Mouse (Mus musculus): ENCODE results near the gene Csmd2. TPM values are rescaled to one million over a fixed set of nuclear protein-coding genes. Genes with fewer than 3 reads are reported as not detected.
"Not testable (repeated sequence)": the region's sequence is repeated elsewhere in the genome, so short reads cannot be mapped to it uniquely, and the experiment has no call there.

The Csmd2 gene
- polyA plus RNA-seq, 1 experiment = not detected

GRCm38 (mm10) chr4:127999281-127999680, 11.6 kb downstream of the Csmd2 start:
- H3K4me3 ChIP-seq (ENCODE audit: insufficient read depth, low read depth, low read length) = no peak overlapping the region
- no peaks in the 10 kb centered on the region for H3K4me1 ChIP-seq (ENCODE audit: control insufficient read depth, insufficient read depth, insufficient read length, low read length)
- no peak overlapping the region for H3K27ac ChIP-seq (replicated peaks; ENCODE audit: low read depth, low read length)

- H3K27ac ChIP-seq (replicated peaks; ENCODE audit: low read depth, low read length) = no peak overlapping the region
- no peak overlapping the region for H3K4me3 ChIP-seq (ENCODE audit: insufficient read depth, low read depth, low read length)
- no peaks in the 10 kb centered on the region for H3K4me1 ChIP-seq (ENCODE audit: control insufficient read depth, insufficient read depth, insufficient read length, low read length)
Observed at GRCm38 (mm10) chr4:128002638-128003101, 15.0 kb downstream of the Csmd2 start.

- H3K27ac ChIP-seq (replicated peaks; ENCODE audit: low read depth, low read length) = no peak overlapping the region
- H3K4me3 ChIP-seq (ENCODE audit: insufficient read depth, low read depth, low read length) = no peak overlapping the region
- H3K4me1 ChIP-seq (ENCODE audit: control insufficient read depth, insufficient read depth, insufficient read length, low read length) = no peaks in the 10 kb centered on the region
Observed at GRCm38 (mm10) chr4:128004797-128005452, 17.3 kb downstream of the Csmd2 start.

GRCm38 (mm10) chr4:128019465-128019864, 31.8 kb downstream of the Csmd2 start:
- no peak overlapping the region for H3K27ac ChIP-seq (replicated peaks; ENCODE audit: low read depth, low read length)
- H3K4me3 ChIP-seq (ENCODE audit: insufficient read depth, low read depth, low read length) = no peak overlapping the region
- H3K4me1 ChIP-seq (ENCODE audit: control insufficient read depth, insufficient read depth, insufficient read length, low read length) = no peaks in the 10 kb centered on the region

- Histone ChIP-seq H3K4me3 (ENCODE audit: insufficient read depth, low read depth, low read length) (no peak overlapping the region), H3K27ac (replicated peaks; ENCODE audit: low read depth, low read length) (no peak overlapping the region), H3K4me1 (ENCODE audit: control insufficient read depth, insufficient read depth, insufficient read length, low read length) (no peaks in the 10 kb centered on the region)
Observed at GRCm38 (mm10) chr4:128028294-128028693, 40.6 kb downstream of the Csmd2 start.

- Histone ChIP-seq H3K4me3 (ENCODE audit: insufficient read depth, low read depth, low read length) (no peak overlapping the region), H3K4me1 (ENCODE audit: control insufficient read depth, insufficient read depth, insufficient read length, low read length) (no peaks in the 10 kb centered on the region), H3K27ac (replicated peaks; ENCODE audit: low read depth, low read length) (no peak overlapping the region)
Observed at GRCm38 (mm10) chr4:128041901-128042300, 54.2 kb downstream of the Csmd2 start.

GRCm38 (mm10) chr4:128042626-128043025, 55.0 kb downstream of the Csmd2 start:
- Histone ChIP-seq H3K4me3 (ENCODE audit: insufficient read depth, low read depth, low read length) (no peak overlapping the region), H3K4me1 (ENCODE audit: control insufficient read depth, insufficient read depth, insufficient read length, low read length) (no peaks in the 10 kb centered on the region), H3K27ac (replicated peaks; ENCODE audit: low read depth, low read length) (no peak overlapping the region)

- Histone ChIP-seq H3K4me1 (ENCODE audit: control insufficient read depth, insufficient read depth, insufficient read length, low read length) (no peaks in the 10 kb centered on the region), H3K4me3 (ENCODE audit: insufficient read depth, low read depth, low read length) (no peak overlapping the region), H3K27ac (replicated peaks; ENCODE audit: low read depth, low read length) (no peak overlapping the region)
Observed at GRCm38 (mm10) chr4:128048716-128049115, 61.1 kb downstream of the Csmd2 start.

GRCm38 (mm10) chr4:128052701-128053100, 65.0 kb downstream of the Csmd2 start:
- H3K27ac ChIP-seq (replicated peaks; ENCODE audit: low read depth, low read length) = no peak overlapping the region
- no peak overlapping the region for H3K4me3 ChIP-seq (ENCODE audit: insufficient read depth, low read depth, low read length)
- no peaks in the 10 kb centered on the region for H3K4me1 ChIP-seq (ENCODE audit: control insufficient read depth, insufficient read depth, insufficient read length, low read length)

- H3K27ac ChIP-seq (replicated peaks; ENCODE audit: low read depth, low read length); H3K4me3 ChIP-seq (ENCODE audit: insufficient read depth, low read depth, low read length); H3K4me1 ChIP-seq (ENCODE audit: control insufficient read depth, insufficient read depth, insufficient read length, low read length): not testable (repeated sequence)
Observed at GRCm38 (mm10) chr4:128061274-128061673, 73.6 kb downstream of the Csmd2 start.

GRCm38 (mm10) chr4:128067189-128067588, 79.5 kb downstream of the Csmd2 start:
- Histone ChIP-seq H3K4me1 (ENCODE audit: control insufficient read depth, insufficient read depth, insufficient read length, low read length) (no peaks in the 10 kb centered on the region), H3K27ac (replicated peaks; ENCODE audit: low read depth, low read length) (no peak overlapping the region), H3K4me3 (ENCODE audit: insufficient read depth, low read depth, low read length) (no peak overlapping the region)

GRCm38 (mm10) chr4:128084466-128084865, 96.8 kb downstream of the Csmd2 start:
- H3K27ac ChIP-seq (replicated peaks; ENCODE audit: low read depth, low read length) = no peak overlapping the region
- H3K4me1 ChIP-seq (ENCODE audit: control insufficient read depth, insufficient read depth, insufficient read length, low read length) = no peaks in the 10 kb centered on the region
- H3K4me3 ChIP-seq (ENCODE audit: insufficient read depth, low read depth, low read length) = no peak overlapping the region

- Histone ChIP-seq H3K4me1 (ENCODE audit: control insufficient read depth, insufficient read depth, insufficient read length, low read length) (no peaks in the 10 kb centered on the region), H3K4me3 (ENCODE audit: insufficient read depth, low read depth, low read length) (no peak overlapping the region), H3K27ac (replicated peaks; ENCODE audit: low read depth, low read length) (no peak overlapping the region)
Observed at GRCm38 (mm10) chr4:128085096-128085495, 97.4 kb downstream of the Csmd2 start.

GRCm38 (mm10) chr4:128087147-128087606, 99.5 kb downstream of the Csmd2 start:
- H3K27ac ChIP-seq (replicated peaks; ENCODE audit: low read depth, low read length) = no peak overlapping the region
- H3K4me1 ChIP-seq (ENCODE audit: control insufficient read depth, insufficient read depth, insufficient read length, low read length) = no peaks in the 10 kb centered on the region
- no peak overlapping the region for H3K4me3 ChIP-seq (ENCODE audit: insufficient read depth, low read depth, low read length)

GRCm38 (mm10) chr4:128087704-128088103, 100.0 kb downstream of the Csmd2 start:
- H3K4me1 ChIP-seq (ENCODE audit: control insufficient read depth, insufficient read depth, insufficient read length, low read length) = no peaks in the 10 kb centered on the region
- no peak overlapping the region for H3K4me3 ChIP-seq (ENCODE audit: insufficient read depth, low read depth, low read length)
- no peak overlapping the region for H3K27ac ChIP-seq (replicated peaks; ENCODE audit: low read depth, low read length)

- Histone ChIP-seq H3K4me3 (ENCODE audit: insufficient read depth, low read depth, low read length) (no peak overlapping the region), H3K4me1 (ENCODE audit: control insufficient read depth, insufficient read depth, insufficient read length, low read length) (no peaks in the 10 kb centered on the region), H3K27ac (replicated peaks; ENCODE audit: low read depth, low read length) (no peak overlapping the region)
Observed at GRCm38 (mm10) chr4:128088264-128088663, 100.6 kb downstream of the Csmd2 start.
